Mouse (Mus musculus): ENCODE measurements at regions not wholly inside any gene's neighbourhood (a gene's known extent, or its start where the extent isn't known, plus 50 kb on each side); places are given as distances from the start of the nearest gene placed in this dataset.

DNA sequence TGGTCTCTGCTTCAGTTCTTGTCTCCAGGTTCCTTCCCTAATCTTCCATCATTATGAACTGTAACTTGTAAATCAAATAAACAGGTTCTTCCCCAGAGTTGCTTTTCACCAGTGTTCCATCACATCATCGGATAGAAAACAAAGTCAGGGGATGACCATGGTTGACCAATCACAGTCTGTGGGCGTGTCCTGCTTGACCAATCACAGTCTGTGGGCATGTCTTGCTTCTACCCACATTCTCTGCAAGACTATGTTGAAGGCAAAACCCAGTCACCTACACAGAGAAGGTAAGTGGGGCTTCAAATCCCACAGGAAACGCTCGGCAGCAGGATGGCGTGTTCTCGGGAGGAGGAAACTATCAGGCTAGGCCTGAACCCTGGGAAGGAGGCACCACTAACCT lies 82.9 kb upstream of the Hs6st1 start:
- 94% methylated on average over 6 of the region's 6 CpGs for WGBS
- Histone ChIP-seq H3K4me3 (replicated peaks; ENCODE audit: low read length) (no peak overlapping the region), H3K4me1 (replicated peaks; ENCODE audit: control insufficient read depth, insufficient read depth, low read length) (no peaks in the 10 kb centered on the region), H3K27me3 (replicated peaks; ENCODE audit: control insufficient read depth, insufficient read depth, low read length) (no peaks in the 10 kb centered on the region), H3K9ac (replicated peaks; ENCODE audit: low read depth, low read length) (no peak overlapping the region), H3K36me3 (ENCODE audit: control insufficient read depth, insufficient read depth) (no peaks in the 10 kb centered on the region), H3K9me3 (ENCODE audit: control insufficient read depth, low read length) (peaks cover 7% of the 10 kb centered on the region), H3K27ac (ENCODE audit: low read length) (no peak overlapping the region), H3K4me2 (ENCODE audit: low read length) (no peak overlapping the region)
- no peak for ATAC-seq

DNA sequence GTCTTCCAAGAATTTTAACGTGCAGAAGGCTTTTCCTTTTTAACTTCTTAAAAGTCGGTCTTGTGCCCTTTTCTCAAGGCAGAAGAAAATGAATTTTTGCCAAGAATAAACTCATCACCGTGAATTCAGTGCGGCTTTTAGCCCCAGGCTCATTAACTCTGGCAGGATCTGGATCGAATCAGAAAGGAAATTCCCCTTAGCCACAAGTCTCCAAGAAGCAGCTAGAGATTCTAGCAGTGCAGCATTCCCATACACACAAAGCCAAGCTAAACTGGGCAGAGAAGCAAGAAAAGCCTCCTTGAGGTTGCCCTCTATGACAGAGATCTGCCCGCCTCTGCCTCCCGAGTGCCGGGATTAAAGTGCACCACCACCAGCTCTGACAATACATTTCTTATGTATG lies 81.5 kb upstream of the Hs6st1 start:
- H3K36me3 ChIP-seq (ENCODE audit: control insufficient read depth, insufficient read depth): no peaks in the 10 kb centered on the region
- ATAC-seq: no peak
- H3K4me1 ChIP-seq (replicated peaks; ENCODE audit: control insufficient read depth, insufficient read depth, low read length): no peaks in the 10 kb centered on the region

DNA sequence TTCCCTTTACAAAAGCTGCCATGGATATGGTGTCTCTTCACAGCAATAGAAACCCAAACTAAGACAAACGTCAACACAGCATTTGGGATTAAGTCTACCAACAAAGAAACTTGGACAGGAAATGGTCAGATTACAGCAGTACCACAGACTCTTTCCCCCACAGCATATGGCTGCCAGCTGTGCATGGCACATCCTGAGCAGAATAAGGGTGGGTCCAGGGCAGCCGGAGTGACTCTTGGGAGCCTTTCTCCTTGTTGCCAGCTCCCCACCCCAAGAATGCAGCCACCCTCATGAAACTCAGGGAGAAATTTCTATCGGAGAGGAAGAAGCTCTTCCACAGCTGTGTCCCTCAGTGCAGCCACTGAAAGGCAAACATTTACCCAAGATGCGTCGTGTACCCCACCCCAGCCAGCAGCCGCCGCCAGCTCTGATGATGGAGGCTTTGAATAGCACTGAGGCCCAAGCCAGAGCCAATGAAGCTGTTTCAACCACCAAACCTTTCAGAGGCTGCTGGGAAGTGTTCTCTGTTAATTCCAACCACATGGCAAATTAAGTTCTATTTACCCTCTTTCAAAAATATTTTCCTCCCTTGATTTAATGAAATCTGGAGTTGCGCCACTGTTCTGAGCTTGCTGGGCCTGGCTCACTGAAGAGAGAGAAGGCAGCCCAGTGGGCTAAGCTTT lies 75.8 kb upstream of the Hs6st1 start:
- H3K4me2 ChIP-seq (ENCODE audit: low read length): no peak overlapping the region
- no peaks in the 10 kb centered on the region for H3K27me3 ChIP-seq (replicated peaks; ENCODE audit: control insufficient read depth, insufficient read depth, low read length)
- no peak for ATAC-seq
- H3K4me3 ChIP-seq (replicated peaks; ENCODE audit: low read length): no peak overlapping the region
- 78% methylated on average over 8 of the region's 8 CpGs for WGBS
- no peak overlapping the region for H3K9ac ChIP-seq (replicated peaks; ENCODE audit: low read depth, low read length)
- H3K9me3 ChIP-seq (ENCODE audit: control insufficient read depth, low read length): peaks cover 7% of the 10 kb centered on the region
- H3K27ac ChIP-seq (ENCODE audit: low read length): no peak overlapping the region
- no peaks in the 10 kb centered on the region for H3K36me3 ChIP-seq (ENCODE audit: control insufficient read depth, insufficient read depth)
- H3K4me1 ChIP-seq (replicated peaks; ENCODE audit: control insufficient read depth, insufficient read depth, low read length): no peaks in the 10 kb centered on the region; the same call in 1 of the 2 replicates

More for the DNA sequence above, 81.5 kb upstream of the Hs6st1 start:
- H3K27me3 ChIP-seq (replicated peaks; ENCODE audit: control insufficient read depth, insufficient read depth, low read length): no peaks in the 10 kb centered on the region
- peaks cover 7% of the 10 kb centered on the region for H3K9me3 ChIP-seq (ENCODE audit: control insufficient read depth, low read length)
- H3K4me3 ChIP-seq (replicated peaks; ENCODE audit: low read length): no peak overlapping the region
- no peak overlapping the region for H3K27ac ChIP-seq (ENCODE audit: low read length)
- WGBS: 88% methylated on average over 8 of the region's 8 CpGs
- H3K9ac ChIP-seq (replicated peaks; ENCODE audit: low read depth, low read length): no peak overlapping the region
- no peak overlapping the region for H3K4me2 ChIP-seq (ENCODE audit: low read length)

DNA sequence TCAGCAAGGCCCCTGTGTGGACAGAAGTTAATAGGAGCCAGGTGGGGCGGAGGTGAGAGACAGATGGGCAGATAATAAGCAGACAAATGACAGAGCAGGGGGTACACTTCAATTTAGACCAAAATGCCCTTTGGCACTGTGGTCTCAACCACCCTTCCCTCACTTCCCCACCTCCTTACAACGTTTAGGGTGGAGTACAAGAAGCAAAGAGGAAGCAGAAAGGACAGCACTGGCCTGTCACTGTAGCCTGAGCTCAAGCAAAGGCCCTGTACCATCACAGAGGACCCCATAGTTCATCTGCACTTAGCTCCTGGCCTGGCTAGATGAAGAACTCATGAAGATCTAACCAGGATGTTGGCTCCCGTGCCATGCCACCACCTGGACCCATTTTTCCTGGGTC lies 75.3 kb upstream of the Hs6st1 start:
- Histone ChIP-seq H3K4me3 (replicated peaks; ENCODE audit: low read length) (no peak overlapping the region), H3K9ac (replicated peaks; ENCODE audit: low read depth, low read length) (no peak overlapping the region), H3K9me3 (ENCODE audit: control insufficient read depth, low read length) (peaks cover 7% of the 10 kb centered on the region), H3K36me3 (ENCODE audit: control insufficient read depth, insufficient read depth) (no peaks in the 10 kb centered on the region), H3K4me2 (ENCODE audit: low read length) (no peak overlapping the region), H3K27ac (ENCODE audit: low read length) (no peak overlapping the region), H3K4me1 (replicated peaks; ENCODE audit: control insufficient read depth, insufficient read depth, low read length) (no peaks in the 10 kb centered on the region; the same call in 1 of the 2 replicates), H3K27me3 (replicated peaks; ENCODE audit: control insufficient read depth, insufficient read depth, low read length) (no peaks in the 10 kb centered on the region)
- ATAC-seq: no peak
- WGBS: 69% methylated on average over 3 of the region's 3 CpGs

DNA sequence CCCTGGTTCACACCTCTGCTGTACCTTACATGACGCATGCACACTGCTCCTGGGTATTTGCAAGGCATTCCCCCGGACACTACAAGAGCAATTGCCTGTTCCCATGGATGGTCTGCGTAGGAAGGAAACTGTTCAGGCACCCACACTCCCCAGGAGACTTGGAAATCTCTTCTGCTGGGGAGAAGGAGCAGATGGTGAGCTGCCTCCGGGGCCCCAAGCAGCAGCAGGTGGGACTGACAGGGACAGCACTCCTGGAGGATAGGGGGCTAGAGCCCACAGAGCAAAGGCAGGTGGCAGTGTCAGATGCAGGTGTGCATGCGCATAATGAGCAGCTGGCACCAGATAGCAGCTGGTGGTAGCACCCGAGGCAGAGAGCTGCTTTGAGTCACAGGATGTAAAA lies 72.5 kb upstream of the Hs6st1 start:
- WGBS: 75% methylated on average over 6 of the region's 6 CpGs
- Histone ChIP-seq H3K27ac (ENCODE audit: low read length) (no peak overlapping the region), H3K9me3 (ENCODE audit: control insufficient read depth, low read length) (no peaks in the 10 kb centered on the region), H3K4me3 (replicated peaks; ENCODE audit: low read length) (no peak overlapping the region), H3K36me3 (ENCODE audit: control insufficient read depth, insufficient read depth) (no peaks in the 10 kb centered on the region), H3K4me2 (ENCODE audit: low read length) (no peak overlapping the region), H3K27me3 (replicated peaks; ENCODE audit: control insufficient read depth, insufficient read depth, low read length) (no peaks in the 10 kb centered on the region), H3K4me1 (replicated peaks; ENCODE audit: control insufficient read depth, insufficient read depth, low read length) (no peaks in the 10 kb centered on the region; the same call in 1 of the 2 replicates), H3K9ac (replicated peaks; ENCODE audit: low read depth, low read length) (no peak overlapping the region)
- ATAC-seq: no peak

DNA sequence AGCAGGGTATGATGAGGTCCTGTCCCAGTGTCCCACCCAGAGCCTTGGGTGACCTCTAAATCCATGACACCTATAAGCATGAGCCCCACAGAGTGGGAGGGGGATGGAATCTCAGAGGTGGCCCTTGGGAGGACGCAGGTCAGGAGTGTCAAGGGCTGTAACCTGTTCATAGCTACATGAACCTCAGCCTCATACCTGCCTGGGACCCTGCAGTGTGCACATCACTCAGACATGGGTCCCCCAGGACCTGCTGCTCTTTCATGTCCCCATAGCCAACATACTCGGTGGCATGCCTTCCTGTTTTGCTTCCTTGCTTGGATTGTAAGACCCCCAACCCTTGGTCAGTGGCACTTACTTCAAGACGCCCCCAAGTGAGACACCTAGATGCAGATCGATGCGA lies 66.9 kb upstream of the Hs6st1 start:
- no peaks in the 10 kb centered on the region for H3K36me3 ChIP-seq (ENCODE audit: control insufficient read depth, insufficient read depth)
- no peak overlapping the region for H3K9ac ChIP-seq (replicated peaks; ENCODE audit: low read depth, low read length)
- ATAC-seq: no peak
- no peaks in the 10 kb centered on the region for H3K9me3 ChIP-seq (ENCODE audit: control insufficient read depth, low read length)
- H3K4me3 ChIP-seq (replicated peaks; ENCODE audit: low read length): no peak overlapping the region
- no peak overlapping the region for H3K4me2 ChIP-seq (ENCODE audit: low read length)
- no peak overlapping the region for H3K27ac ChIP-seq (ENCODE audit: low read length)
- H3K4me1 ChIP-seq (replicated peaks; ENCODE audit: control insufficient read depth, insufficient read depth, low read length): peaks cover 5% of the 10 kb centered on the region; the same call in 1 of the 2 replicates
- 97% methylated on average over 5 of the region's 5 CpGs for WGBS
- no peaks in the 10 kb centered on the region for H3K27me3 ChIP-seq (replicated peaks; ENCODE audit: control insufficient read depth, insufficient read depth, low read length)

DNA sequence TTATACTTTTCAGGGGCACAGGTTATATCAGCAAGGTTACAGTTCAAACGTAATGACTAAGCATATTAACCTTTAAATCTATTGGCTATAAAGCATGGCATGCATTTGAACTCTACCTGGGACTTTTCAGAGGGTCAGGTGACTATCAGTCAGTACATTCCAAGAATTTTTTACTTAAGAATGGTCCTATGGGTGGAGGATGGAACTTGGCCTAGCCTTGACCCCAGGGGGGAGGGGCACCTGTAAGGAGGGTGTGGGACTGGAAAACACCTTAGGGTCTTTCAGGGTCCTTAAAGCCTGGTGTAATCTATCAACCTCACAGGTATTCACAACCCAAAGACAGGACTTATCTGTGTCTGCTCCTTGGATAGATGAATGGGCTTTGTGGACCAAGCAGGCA lies 66.4 kb upstream of the Hs6st1 start:
- Histone ChIP-seq H3K27ac (ENCODE audit: low read length) (no peak overlapping the region), H3K36me3 (ENCODE audit: control insufficient read depth, insufficient read depth) (no peaks in the 10 kb centered on the region), H3K9me3 (ENCODE audit: control insufficient read depth, low read length) (no peaks in the 10 kb centered on the region), H3K4me1 (replicated peaks; ENCODE audit: control insufficient read depth, insufficient read depth, low read length) (peaks cover 5% of the 10 kb centered on the region; the same call in 1 of the 2 replicates), H3K27me3 (replicated peaks; ENCODE audit: control insufficient read depth, insufficient read depth, low read length) (no peaks in the 10 kb centered on the region), H3K9ac (replicated peaks; ENCODE audit: low read depth, low read length) (no peak overlapping the region), H3K4me2 (ENCODE audit: low read length) (no peak overlapping the region), H3K4me3 (replicated peaks; ENCODE audit: low read length) (no peak overlapping the region)
- 87% methylated on average over 1 of the region's 1 CpGs for whole genome bisulfite sequencing
- no peak for ATAC-seq

DNA sequence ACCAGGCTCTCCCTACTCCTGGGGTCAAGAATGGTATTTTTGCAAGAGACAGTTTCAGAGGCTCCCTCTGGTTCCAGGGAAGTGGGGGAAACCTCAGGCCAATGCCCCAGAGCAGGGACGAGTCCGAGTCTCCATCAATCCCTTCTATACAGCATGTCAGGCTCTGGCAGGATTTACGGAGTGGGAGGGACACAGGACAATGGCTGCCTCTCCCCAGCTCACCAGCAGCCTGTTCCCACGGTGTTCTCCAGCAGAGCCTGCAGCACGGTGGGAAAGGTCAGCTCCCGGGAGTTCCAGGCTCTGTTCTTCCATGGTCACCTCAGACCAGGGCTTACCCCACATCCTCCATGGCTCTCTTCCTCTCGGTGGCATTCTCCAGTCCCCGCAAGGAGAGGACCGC lies 64.6 kb upstream of the Hs6st1 start:
- Histone ChIP-seq H3K9ac (replicated peaks; ENCODE audit: low read depth, low read length) (no peak overlapping the region), H3K36me3 (ENCODE audit: control insufficient read depth, insufficient read depth) (no peaks in the 10 kb centered on the region), H3K4me3 (replicated peaks; ENCODE audit: low read length) (no peak overlapping the region), H3K4me1 (replicated peaks; ENCODE audit: control insufficient read depth, insufficient read depth, low read length) (peaks cover 5% of the 10 kb centered on the region), H3K9me3 (ENCODE audit: control insufficient read depth, low read length) (no peaks in the 10 kb centered on the region), H3K27ac (ENCODE audit: low read length) (no peak overlapping the region), H3K4me2 (ENCODE audit: low read length) (no peak overlapping the region), H3K27me3 (replicated peaks; ENCODE audit: control insufficient read depth, insufficient read depth, low read length) (no peaks in the 10 kb centered on the region)
- peak; percentile 76 for ATAC-seq
- WGBS: 5% methylated on average over 9 of the region's 9 CpGs

DNA sequence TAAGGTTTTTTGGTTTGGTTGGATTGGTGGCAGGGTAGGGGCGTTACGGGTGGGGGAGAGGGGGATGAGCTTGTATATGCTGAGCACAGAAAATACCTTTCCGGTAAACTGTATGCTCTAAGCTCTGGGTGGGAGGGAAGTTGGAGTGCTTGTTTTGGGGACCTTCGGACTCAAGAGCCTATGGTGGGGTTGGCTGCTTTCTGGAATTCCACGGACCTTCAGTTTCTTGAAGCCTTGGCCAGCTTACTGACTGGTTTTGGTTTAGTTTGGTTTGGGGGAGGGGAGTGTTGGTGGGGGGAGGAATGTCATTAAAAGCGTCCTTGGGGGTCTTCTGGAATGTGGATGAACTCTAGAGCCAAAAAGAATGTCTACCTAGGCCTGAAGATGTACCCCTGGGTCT lies 59.6 kb upstream of the Hs6st1 start:
- Histone ChIP-seq H3K36me3 (ENCODE audit: control insufficient read depth, insufficient read depth) (no peaks in the 10 kb centered on the region), H3K4me3 (replicated peaks; ENCODE audit: low read length) (no peak overlapping the region), H3K4me1 (replicated peaks; ENCODE audit: control insufficient read depth, insufficient read depth, low read length) (peaks cover 6% of the 10 kb centered on the region), H3K9ac (replicated peaks; ENCODE audit: low read depth, low read length) (no peak overlapping the region), H3K27me3 (replicated peaks; ENCODE audit: control insufficient read depth, insufficient read depth, low read length) (no peaks in the 10 kb centered on the region), H3K27ac (ENCODE audit: low read length) (no peak overlapping the region), H3K9me3 (ENCODE audit: control insufficient read depth, low read length) (no peaks in the 10 kb centered on the region), H3K4me2 (ENCODE audit: low read length) (no peak overlapping the region)
- WGBS: 89% methylated on average over 6 of the region's 6 CpGs
- ATAC-seq: no peak

Data from forebrain, embryonic 16.5 days (tissue).